Mouse (Mus musculus): ENCODE results near the gene Rftn1. TPM values are rescaled to one million over a fixed set of nuclear protein-coding genes. Genes with fewer than 3 reads are reported as not detected.

Gene Rftn1
- polyA plus RNA-seq (2012; rRNA removed), result 6.5 and 24.7 TPM in 2 replicates

DNA sequence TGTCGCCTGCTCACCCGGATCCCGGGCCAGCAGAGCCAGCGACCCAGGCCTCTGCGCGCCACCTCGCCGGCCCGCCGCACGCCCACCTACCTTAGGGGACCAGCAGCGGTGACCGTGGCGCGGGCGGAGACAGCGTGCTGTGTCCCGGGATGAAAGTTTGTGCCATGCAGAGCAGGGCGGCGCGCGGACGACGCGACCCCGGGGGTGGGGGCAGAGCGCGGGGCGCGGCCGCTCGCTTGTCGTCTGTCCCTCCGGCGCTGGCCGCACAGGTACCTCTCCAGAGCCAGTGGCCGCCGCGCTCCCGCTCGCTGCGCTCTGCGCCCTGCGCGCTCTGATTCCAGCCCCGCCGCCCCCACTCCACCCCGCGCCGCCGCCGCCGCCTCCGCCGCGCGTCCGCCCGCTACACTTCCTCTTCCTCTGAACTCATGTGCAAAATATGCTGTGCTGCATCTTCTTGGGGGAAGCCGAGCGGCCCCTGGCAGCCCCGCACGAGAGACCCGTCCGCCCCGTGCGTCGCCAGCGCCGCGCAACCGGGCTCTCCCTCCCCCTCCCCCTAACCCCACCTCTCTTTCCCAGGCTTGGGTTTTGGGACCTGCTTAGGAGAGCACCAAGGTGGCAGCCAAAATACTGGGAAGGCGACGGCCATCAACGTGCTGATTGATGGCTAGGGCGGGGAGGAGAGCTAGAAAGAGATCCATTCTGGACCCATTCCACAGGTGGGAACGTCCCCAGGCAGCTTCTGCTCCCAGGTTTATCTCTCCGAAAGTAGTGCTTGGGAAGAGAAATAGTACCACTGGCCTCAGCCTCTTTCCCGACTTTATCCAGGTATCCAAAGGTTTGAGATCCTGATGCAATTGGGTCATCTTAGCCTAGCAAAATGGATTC lies at the start of gene Rftn1:
Gene Rftn1 (minus strand): TSS at position 544 of the 885 bp plus-strand sequence.
- H3K27ac ChIP-seq (ENCODE audit: insufficient read depth, low read depth, low read length), result peak within 1 kb of the TSS; percentile 49
- 3% methylated on average over 77 of the region's 79 CpGs for WGBS
- no peak for TF ChIP-seq POLR2A (IDR thresholded peaks at IDR 0.05; ENCODE audit: low read depth, low read length)
- no peak for TF ChIP-seq CTCF (IDR thresholded peaks at IDR 0.05; ENCODE audit: extremely low read depth, insufficient read length, insufficient replicate concordance, low read depth, low read length)
- H3K27me3 ChIP-seq (ENCODE audit: control insufficient read depth, insufficient read depth, low read length), result no peaks in the 10 kb centered on the region
- peak within 1 kb of the TSS; percentile 92 for H3K4me3 ChIP-seq (ENCODE audit: low read depth, low read length)
- no peaks in the 10 kb centered on the region for H3K36me3 ChIP-seq (ENCODE audit: control insufficient read depth, insufficient read depth, low read length)
- no peaks in the 10 kb centered on the region; the same call in 1 of the 2 replicates for H3K4me1 ChIP-seq (ENCODE audit: control insufficient read depth, insufficient read depth, insufficient read length, low read length)

DNA sequence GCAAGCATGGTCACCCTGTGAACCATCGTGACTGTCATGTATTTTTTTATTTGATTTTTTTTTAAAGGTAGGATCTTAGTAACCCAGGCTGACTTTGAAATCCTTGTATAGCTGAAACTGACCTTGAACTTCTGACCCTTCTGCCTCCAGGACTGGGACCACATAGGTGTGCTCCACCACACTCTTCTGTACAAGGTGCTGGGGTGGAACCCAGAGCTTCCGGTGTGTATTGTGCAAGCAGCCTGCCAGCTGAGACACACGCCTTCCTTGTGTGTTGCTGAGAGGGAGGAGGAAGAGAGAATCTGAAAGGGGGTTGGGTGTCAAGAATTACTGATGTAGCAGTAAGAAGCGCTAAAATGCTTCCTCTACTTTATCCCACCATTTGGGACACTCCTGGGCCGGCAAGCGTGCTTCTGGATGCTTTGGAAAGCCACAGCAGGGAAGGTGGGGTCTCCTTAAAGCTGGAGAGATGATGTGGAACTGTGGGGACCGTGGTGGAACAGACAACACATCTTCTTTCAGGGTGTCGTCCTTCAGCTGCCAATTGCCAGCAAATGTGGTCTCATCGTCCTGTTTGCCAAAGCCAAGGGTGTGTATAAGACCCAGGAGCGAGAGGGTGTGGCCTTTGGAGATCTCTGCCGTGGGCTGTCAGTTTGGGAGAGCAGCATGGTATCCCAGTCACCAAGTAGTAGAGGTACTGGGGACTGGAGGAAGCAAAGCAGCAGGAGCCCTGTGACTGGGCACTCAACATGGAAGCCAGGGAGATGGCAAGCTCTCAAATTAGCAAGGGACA lies 47.5 kb upstream of the Rftn1 start:
- no peak for TF ChIP-seq POLR2A (IDR thresholded peaks at IDR 0.05; ENCODE audit: low read depth, low read length)
- TF ChIP-seq CTCF (IDR thresholded peaks at IDR 0.05; ENCODE audit: extremely low read depth, insufficient read length, insufficient replicate concordance, low read depth, low read length), result no peak
- Histone ChIP-seq H3K27me3 (ENCODE audit: control insufficient read depth, insufficient read depth, low read length) (no peaks in the 10 kb centered on the region), H3K36me3 (ENCODE audit: control insufficient read depth, insufficient read depth, low read length) (no peaks in the 10 kb centered on the region), H3K27ac (ENCODE audit: insufficient read depth, low read depth, low read length) (no peak overlapping the region), H3K4me3 (ENCODE audit: low read depth, low read length) (no peak overlapping the region), H3K4me1 (ENCODE audit: control insufficient read depth, insufficient read depth, insufficient read length, low read length) (no peaks in the 10 kb centered on the region)
- 47% methylated on average over 11 of the region's 11 CpGs for WGBS

- Histone ChIP-seq H3K4me1 (ENCODE audit: control insufficient read depth, insufficient read depth, insufficient read length, low read length) (no peaks in the 10 kb centered on the region), H3K27ac (ENCODE audit: insufficient read depth, low read depth, low read length) (no peak overlapping the region), H3K4me3 (ENCODE audit: low read depth, low read length) (no peak overlapping the region), H3K27me3 (ENCODE audit: control insufficient read depth, insufficient read depth, low read length) (no peaks in the 10 kb centered on the region), H3K36me3 (ENCODE audit: control insufficient read depth, insufficient read depth, low read length) (no peaks in the 10 kb centered on the region)
- WGBS, result 8% methylated on average over 8 of the region's 8 CpGs
- TF ChIP-seq CTCF (IDR thresholded peaks at IDR 0.05; ENCODE audit: extremely low read depth, insufficient read length, insufficient replicate concordance, low read depth, low read length) (peak; percentile 83; the same call in 1 of the 2 replicates), POLR2A (IDR thresholded peaks at IDR 0.05; ENCODE audit: low read depth, low read length) (no peak)
These were observed 46.9 kb upstream of the Rftn1 start for GRCm38 (mm10) chr17:50237436-50237709.

DNA sequence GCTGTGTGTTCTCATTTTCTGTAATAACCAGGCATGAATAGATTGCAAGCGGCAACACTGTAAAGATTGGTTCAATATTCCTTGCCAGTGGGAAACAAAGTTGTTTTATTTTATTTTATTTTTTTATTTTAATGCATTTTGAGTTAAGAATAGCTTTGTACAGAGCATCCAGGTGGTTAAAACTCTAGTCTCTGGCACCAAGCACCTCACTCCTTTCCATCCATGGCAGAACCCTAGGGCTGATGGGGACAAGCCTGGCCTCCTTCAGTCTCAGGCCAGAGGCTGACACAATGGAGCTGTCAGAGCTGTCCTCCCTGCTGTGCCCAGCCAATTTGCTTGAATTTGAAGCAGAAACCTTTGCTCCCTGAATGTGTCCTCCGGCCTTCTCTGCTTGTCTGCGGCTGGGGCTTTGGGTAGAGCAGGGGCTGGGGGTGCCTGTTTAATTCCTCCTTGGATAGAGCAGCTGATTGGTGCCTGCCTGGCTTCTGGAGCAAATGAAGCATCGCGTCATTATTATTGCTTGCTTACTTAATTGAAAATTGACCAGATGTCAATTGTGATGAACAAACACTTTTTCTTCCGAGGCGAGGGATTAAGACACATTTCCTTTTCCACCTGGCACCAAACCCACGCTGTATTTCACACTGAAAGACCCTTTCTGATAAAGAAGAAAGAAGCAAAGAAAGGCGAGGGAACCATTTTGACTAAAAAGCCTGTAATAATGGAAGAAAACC lies 46.4 kb upstream of the Rftn1 start:
- Histone ChIP-seq H3K36me3 (ENCODE audit: control insufficient read depth, insufficient read depth, low read length) (no peaks in the 10 kb centered on the region), H3K4me3 (ENCODE audit: low read depth, low read length) (no peak overlapping the region), H3K27me3 (ENCODE audit: control insufficient read depth, insufficient read depth, low read length) (no peaks in the 10 kb centered on the region), H3K27ac (ENCODE audit: insufficient read depth, low read depth, low read length) (no peak overlapping the region), H3K4me1 (ENCODE audit: control insufficient read depth, insufficient read depth, insufficient read length, low read length) (no peaks in the 10 kb centered on the region)
- 51% methylated on average over 9 of the region's 9 CpGs for WGBS
- TF ChIP-seq CTCF (IDR thresholded peaks at IDR 0.05; ENCODE audit: extremely low read depth, insufficient read length, insufficient replicate concordance, low read depth, low read length) (no peak), POLR2A (IDR thresholded peaks at IDR 0.05; ENCODE audit: low read depth, low read length) (no peak)

GRCm38 (mm10) chr17:50235943-50236701 lies 45.6 kb upstream of the Rftn1 start:
- Histone ChIP-seq H3K27ac (ENCODE audit: insufficient read depth, low read depth, low read length) (no peak overlapping the region), H3K4me1 (ENCODE audit: control insufficient read depth, insufficient read depth, insufficient read length, low read length) (no peaks in the 10 kb centered on the region), H3K27me3 (ENCODE audit: control insufficient read depth, insufficient read depth, low read length) (no peaks in the 10 kb centered on the region), H3K4me3 (ENCODE audit: low read depth, low read length) (no peak overlapping the region), H3K36me3 (ENCODE audit: control insufficient read depth, insufficient read depth, low read length) (no peaks in the 10 kb centered on the region)
- TF ChIP-seq POLR2A (IDR thresholded peaks at IDR 0.05; ENCODE audit: low read depth, low read length) (no peak), CTCF (IDR thresholded peaks at IDR 0.05; ENCODE audit: extremely low read depth, insufficient read length, insufficient replicate concordance, low read depth, low read length) (no peak)
- 68% methylated on average over 13 of the region's 13 CpGs for WGBS

GRCm38 (mm10) chr17:50233956-50234355 lies 43.5 kb upstream of the Rftn1 start:
- no peaks in the 10 kb centered on the region for H3K4me1 ChIP-seq (ENCODE audit: control insufficient read depth, insufficient read depth, insufficient read length, low read length)
- no peak for TF ChIP-seq CTCF (IDR thresholded peaks at IDR 0.05; ENCODE audit: extremely low read depth, insufficient read length, insufficient replicate concordance, low read depth, low read length)
- TF ChIP-seq POLR2A (IDR thresholded peaks at IDR 0.05; ENCODE audit: low read depth, low read length), result no peak
- no peaks in the 10 kb centered on the region for H3K36me3 ChIP-seq (ENCODE audit: control insufficient read depth, insufficient read depth, low read length)
- no peak overlapping the region for H3K27ac ChIP-seq (ENCODE audit: insufficient read depth, low read depth, low read length)
- H3K27me3 ChIP-seq (ENCODE audit: control insufficient read depth, insufficient read depth, low read length), result no peaks in the 10 kb centered on the region
- WGBS, result 86% methylated on average over 5 of the region's 5 CpGs
- no peak overlapping the region for H3K4me3 ChIP-seq (ENCODE audit: low read depth, low read length)
